Mouse (Mus musculus) layer of hippocampus, adult 2 months (tissue): Measurements from ENCODE around the gene Nxnl1. TPM values are rescaled to one million over a fixed set of nuclear protein-coding genes. Genes with fewer than 3 reads are reported as not detected.

Experiments used
- DNase-seq, 2 experiments: peaks; one replicate each; pipeline ENCODE4 v3.0.0; 2022; ENCODE audit warnings: low spot score in 2 of 2
- H3K27ac ChIP-seq: fragments of 200-600 bp; 2 replicates; pipeline ENCODE4 v1.8.1; 2022
- H3K4me3 ChIP-seq: fragments of 200-600 bp; 2 replicates; pipeline ENCODE4 v1.8.1; 2022; ENCODE audit warnings: mild to moderate bottlenecking
- CTCF ChIP-seq: fragments of 200-600 bp; conservative IDR thresholded peaks from 2 replicates; pipeline ENCODE4 v1.8.1; 2022; ENCODE audit warnings: antibody characterized with exemption, mild to moderate bottlenecking, moderate library complexity
- total RNA-seq, 2 experiments: library from RNA; stranded (reverse); gene quantifications; 2 replicates each; pipeline ENCODE4 v1.2.3; 2021

Nxnl1 gene
- total RNA-seq, 2 experiments from 2014 or later = not detected

DNA sequence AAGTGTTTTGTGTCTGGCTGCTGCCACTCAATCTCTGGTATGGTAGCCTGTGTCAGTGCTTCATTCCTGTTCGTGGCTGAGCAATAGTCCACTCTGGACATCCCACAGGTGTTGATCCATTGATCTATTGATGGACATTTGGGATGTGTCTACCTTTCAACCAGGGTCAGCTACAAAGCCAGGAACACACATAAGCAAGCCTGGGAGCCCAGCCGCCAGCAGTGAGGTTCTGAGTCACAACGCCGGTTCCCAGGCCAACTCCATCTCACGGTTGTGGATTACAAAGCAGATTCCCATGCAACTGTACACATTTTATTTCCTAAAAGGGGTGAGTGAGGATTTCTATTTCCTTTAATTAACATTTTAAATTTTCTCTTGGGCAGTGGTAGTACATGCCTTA lies 5.6 kb downstream of the Nxnl1 start:
- Histone ChIP-seq H3K27ac (no peak overlapping the region), H3K4me3 (no peak overlapping the region)
- TF ChIP-seq CTCF = no peak
- no peak for DNase-seq

DNA sequence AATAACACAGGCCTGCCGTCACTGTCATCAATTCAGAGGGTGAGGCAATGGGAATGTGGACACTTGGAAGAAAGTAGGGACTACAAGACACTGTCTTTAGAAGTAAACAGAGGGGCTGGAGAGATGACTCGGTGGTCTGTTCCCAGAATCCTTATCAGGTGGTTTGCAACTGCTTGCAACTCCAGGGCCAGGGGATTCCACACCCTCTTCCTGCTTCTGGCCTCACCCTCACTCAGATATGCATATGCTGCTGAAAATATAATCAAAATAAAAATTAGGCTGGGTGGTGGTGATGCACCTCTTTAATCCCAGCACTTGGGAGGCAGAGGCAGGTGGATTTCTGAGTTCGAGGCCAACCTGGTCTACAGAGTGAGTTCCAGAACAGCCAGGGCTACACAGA lies 6.3 kb downstream of the Nxnl1 start:
- Histone ChIP-seq H3K27ac (no peak overlapping the region), H3K4me3 (no peak overlapping the region)
- no peak for DNase-seq
- TF ChIP-seq CTCF = no peak

DNA sequence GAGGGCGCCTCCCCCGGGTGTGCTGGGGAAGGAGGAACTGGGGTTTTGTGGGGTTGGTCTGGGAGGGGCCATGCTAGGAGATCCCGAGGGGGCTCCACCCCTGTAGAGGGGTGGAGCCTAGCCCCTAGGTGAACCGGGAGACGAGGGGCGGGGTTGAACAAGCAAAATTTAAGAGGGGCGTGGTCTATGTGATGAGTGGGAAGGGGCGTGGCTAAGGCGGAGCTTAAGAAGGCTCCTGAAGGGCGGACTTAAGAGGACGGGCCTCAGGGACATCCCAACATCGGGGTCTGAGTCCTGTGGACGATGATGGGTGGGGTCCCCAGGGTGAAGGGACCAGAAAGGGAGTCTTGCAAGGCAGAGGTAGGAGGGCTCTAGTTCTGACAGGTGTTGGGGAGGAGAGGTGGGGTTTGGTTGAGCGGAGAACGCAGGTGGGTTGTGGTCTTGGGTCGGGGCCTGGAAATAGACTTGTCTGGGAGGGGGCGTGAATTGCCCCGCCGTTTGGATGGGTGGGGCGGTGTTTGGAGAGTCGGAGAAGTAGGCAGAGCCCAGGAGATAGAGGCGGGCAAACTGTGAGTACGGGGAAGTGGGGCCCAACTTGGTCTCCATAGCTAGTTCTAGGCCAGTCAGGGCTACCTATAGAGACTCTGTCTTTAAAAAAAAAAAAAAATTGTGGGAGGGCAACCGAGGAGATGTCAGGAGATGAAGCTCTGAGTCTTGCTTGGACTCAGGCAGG lies 7.3 kb downstream of the Nxnl1 start:
- TF ChIP-seq CTCF = no peak
- no peak overlapping the region for H3K27ac ChIP-seq
- DNase-seq = no peak
- H3K4me3 ChIP-seq = peak overlapping the region; percentile 32; the same call in 1 of the 2 replicates

GRCm38 (mm10) chr8:71558071-71558957 lies 8.1 kb downstream of the Nxnl1 start, which contains the start of gene Tmem221:
Gene Tmem221 (minus strand): TSS chr8:71558871.
- Histone ChIP-seq H3K27ac (no peak within 1 kb of the TSS), H3K4me3 (peak within 1 kb of the TSS; percentile 32; the same call in 1 of the 2 replicates)
- no peak for TF ChIP-seq CTCF
- DNase-seq = no peak

GRCm38 (mm10) chr8:71554644-71555043 lies 11.8 kb downstream of the Nxnl1 start:
- TF ChIP-seq CTCF = no peak
- Histone ChIP-seq H3K4me3 (no peak overlapping the region), H3K27ac (no peak overlapping the region)
- DNase-seq = no peak

DNA sequence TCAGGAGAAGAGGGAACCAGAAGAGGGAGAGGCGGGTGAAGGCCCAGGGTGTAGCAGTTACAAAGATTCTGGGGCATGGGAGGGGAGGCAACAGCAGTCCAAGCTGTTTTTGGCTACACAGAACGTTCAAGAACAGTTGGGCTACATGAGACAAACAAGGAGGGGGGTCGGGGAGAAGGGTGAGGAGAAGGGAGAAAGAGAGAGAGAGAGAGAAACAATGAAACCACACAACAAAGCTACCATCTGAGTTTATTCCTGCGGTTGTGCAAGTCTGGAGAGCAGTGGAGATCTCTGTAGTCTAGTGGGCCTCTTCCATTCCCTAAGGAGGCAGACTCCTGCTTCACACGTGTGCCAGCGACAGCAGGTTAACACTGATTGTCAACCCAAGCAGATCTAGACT lies 12.4 kb downstream of the Nxnl1 start:
- Histone ChIP-seq H3K27ac (no peak overlapping the region), H3K4me3 (no peak overlapping the region)
- DNase-seq = no peak
- TF ChIP-seq CTCF = no peak

DNA sequence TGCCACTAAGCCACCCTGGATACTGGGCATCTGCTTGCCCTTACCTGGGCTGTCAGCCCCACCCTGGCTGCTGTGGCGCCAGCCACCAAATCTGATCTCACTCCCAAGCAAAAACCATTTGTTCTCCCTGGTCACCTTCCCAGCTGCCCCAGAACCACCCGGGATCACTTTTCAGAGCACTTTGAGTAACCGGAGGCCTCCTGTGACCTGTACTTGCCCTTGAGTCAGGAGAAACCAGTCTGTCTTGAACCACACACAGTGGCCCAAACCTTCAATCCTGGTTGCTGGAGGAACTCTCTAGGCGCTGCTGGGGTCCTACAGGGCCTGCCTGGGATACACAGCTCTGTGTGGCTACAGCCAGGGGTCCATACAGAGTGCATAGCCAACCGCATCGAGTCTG lies 13.6 kb downstream of the Nxnl1 start:
- no peak for DNase-seq
- Histone ChIP-seq H3K4me3 (no peak overlapping the region), H3K27ac (no peak overlapping the region)
- TF ChIP-seq CTCF = no peak

DNA sequence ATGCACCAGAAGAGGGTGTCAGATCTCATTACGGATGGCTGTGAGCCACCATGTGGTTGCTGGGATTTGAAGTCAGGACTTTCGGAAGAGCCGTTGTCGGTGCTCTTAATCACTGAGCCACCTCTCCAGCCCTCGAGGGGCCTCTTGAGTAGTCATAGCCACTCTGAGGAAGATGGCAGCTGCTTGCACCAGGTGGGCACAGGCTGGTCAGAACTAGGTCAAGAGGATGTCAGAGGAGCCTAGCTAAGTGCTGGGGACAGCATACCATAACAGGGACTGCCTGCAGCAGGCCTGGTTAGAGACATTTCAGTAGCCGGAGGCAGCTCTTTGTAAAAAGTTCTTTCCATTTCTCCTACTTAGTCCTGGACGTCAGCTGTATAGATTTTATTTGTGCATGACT lies 15.6 kb downstream of the Nxnl1 start:
- DNase-seq = no peak
- no peak overlapping the region for H3K4me3 ChIP-seq
- no peak for TF ChIP-seq CTCF
- H3K27ac ChIP-seq = no peak overlapping the region

GRCm38 (mm10) chr8:71547590-71547989 lies 18.8 kb downstream of the Nxnl1 start:
- no peak for TF ChIP-seq CTCF

DNA sequence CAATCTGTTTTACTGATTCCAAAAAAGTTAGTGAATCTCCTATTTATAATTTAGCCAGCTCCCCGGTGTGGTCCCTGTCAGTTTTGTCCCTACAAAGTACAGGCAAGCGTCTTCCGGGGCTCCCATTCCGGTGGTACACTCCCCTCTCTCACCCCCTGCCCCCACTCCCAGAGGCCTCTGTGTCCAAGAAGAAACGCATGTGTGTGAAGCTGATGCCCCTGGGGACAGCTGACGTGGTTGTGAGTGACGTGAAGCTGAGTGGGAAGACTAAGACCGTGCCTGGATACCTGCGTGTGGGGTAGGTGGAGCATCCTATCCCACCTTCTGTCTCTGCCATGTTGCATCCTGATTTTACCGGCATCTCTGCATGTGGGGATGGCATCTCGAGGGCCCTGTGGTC lies 21.3 kb downstream of the Nxnl1 start:
- Histone ChIP-seq H3K4me3 (no peak overlapping the region), H3K27ac (no peak overlapping the region)
- no peak for DNase-seq
- TF ChIP-seq CTCF = no peak

More at GRCm38 (mm10) chr8:71547590-71547989, 18.8 kb downstream of the Nxnl1 start:
- no peak for DNase-seq
- no peak overlapping the region for H3K27ac ChIP-seq
- H3K4me3 ChIP-seq = no peak overlapping the region

DNA sequence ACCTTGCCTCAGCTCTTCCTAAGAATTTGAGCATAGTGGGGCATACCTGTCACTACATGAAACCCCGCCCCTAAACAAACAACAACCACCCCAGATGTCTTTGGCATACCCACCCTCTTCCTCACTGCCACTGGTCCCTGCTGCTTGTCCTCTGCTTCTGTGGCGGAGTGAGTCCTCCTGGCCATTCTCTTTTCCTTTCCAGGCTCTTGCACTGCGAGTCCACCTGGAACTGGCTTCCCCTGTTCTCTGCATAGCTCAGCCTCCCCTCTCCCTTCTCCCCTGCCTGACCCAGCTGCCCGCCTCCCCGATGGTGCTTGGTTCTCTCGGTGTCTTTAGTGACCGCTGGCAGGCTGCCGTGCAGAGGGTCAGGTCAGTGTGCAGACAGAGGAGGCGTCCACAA lies 22.6 kb downstream of the Nxnl1 start:
- no peak for DNase-seq
- TF ChIP-seq CTCF = no peak
- H3K4me3 ChIP-seq = peak overlapping the region; percentile 94
- H3K27ac ChIP-seq = no peak overlapping the region

DNA sequence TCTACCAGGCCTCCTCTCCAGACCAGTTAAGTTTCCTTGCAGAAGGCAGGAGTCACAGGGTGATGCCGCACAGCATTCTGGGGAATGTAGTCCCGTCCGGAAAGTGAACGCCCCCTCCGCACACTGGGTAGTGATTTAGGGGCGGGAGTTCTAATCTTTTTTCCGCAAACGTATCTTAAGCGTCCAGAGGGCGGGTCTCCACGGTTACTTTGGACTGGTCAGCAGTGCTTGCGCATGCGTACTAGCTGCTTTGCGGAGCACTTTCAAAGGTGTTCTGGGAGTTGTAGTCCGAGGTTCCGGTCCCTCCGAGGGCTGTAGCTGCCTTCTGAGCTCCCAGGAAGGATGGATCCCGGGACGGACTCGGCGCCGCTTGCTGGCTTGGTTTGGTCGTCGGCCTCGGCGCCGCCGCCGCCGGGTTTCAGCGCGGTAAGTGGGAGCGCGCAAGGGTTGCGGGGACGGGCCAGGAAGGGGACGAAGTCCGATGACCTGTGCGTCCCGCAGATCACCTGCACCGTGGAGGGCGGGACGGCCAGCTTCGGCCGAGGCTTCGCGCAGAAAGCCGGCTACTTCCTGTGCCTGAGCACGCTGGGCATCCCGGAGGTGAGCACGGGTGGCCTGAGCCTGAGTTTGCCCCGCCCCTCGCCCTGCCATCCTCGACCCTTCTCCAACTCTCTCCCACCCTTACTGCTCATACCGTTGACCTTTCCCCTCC lies 23.6 kb downstream of the Nxnl1 start, which contains the start of gene Mvb12a:
Gene Mvb12a (plus strand): TSS at position 291 of the 712 bp plus-strand sequence.
- Histone ChIP-seq H3K27ac (peak within 1 kb of the TSS; percentile 88), H3K4me3 (peak within 1 kb of the TSS; percentile 94)
- DNase-seq = peak; percentile 97 to 99
- TF ChIP-seq CTCF = no peak
